Mouse (Mus musculus): ENCODE measurements at regions not wholly inside any gene's neighbourhood (a gene's known extent, or its start where the extent isn't known, plus 50 kb on each side); places are given as distances from the start of the nearest gene placed in this dataset.
A peak's percentile ranks its signal among the peaks of the same experiment; 100 is the strongest.

GRCm38 (mm10) chr4:9104657-9105056, 865.8 kb upstream of the Car8 start:
- ATAC-seq: 0 out of 2 replicates have a peak, but pooled peaks have one; percentile 40
- Histone ChIP-seq H3K36me3 (no peaks in the 10 kb centered on the region), H3K27ac (no peak overlapping the region), H3K4me2 (replicated peaks) (no peak overlapping the region), H3K9ac (replicated peaks) (no peak overlapping the region), H3K27me3 (no peaks in the 10 kb centered on the region), H3K4me3 (replicated peaks) (no peak overlapping the region), H3K4me1 (replicated peaks) (no peaks in the 10 kb centered on the region), H3K9me3 (no peaks in the 10 kb centered on the region)
- WGBS: 34% methylated on average over 6 of the region's 6 CpGs

- Histone ChIP-seq H3K27ac (no peak overlapping the region), H3K4me1 (replicated peaks) (no peaks in the 10 kb centered on the region), H3K36me3 (no peaks in the 10 kb centered on the region), H3K27me3 (no peaks in the 10 kb centered on the region), H3K4me2 (replicated peaks) (no peak overlapping the region), H3K9me3 (no peaks in the 10 kb centered on the region), H3K9ac (replicated peaks) (no peak overlapping the region), H3K4me3 (replicated peaks) (no peak overlapping the region)
- no peak for ATAC-seq
- WGBS: 73% methylated on average over 8 of the region's 8 CpGs
These were observed 865.1 kb upstream of the Car8 start for GRCm38 (mm10) chr4:9103958-9104357.

GRCm38 (mm10) chr4:9096809-9097700, 858.2 kb upstream of the Car8 start:
- Histone ChIP-seq H3K4me3 (replicated peaks) (no peak overlapping the region), H3K4me1 (replicated peaks) (peaks cover 32% of the 10 kb centered on the region), H3K9me3 (no peaks in the 10 kb centered on the region), H3K4me2 (replicated peaks) (peak overlapping the region; percentile 33), H3K36me3 (no peaks in the 10 kb centered on the region), H3K9ac (replicated peaks) (no peak overlapping the region), H3K27me3 (no peaks in the 10 kb centered on the region), H3K27ac (no peak overlapping the region)
- WGBS: 24% methylated on average over 24 of the region's 24 CpGs
- ATAC-seq: peak; percentile 72

- H3K4me3 ChIP-seq (replicated peaks): no peak overlapping the region
- ATAC-seq: 0 out of 2 replicates have a peak, but pooled peaks have one; percentile 31
- WGBS: 84% methylated on average over 2 of the region's 2 CpGs
- no peak overlapping the region for H3K27ac ChIP-seq
- H3K4me2 ChIP-seq (replicated peaks): no peak overlapping the region
- no peaks in the 10 kb centered on the region for H3K27me3 ChIP-seq
- H3K9me3 ChIP-seq: no peaks in the 10 kb centered on the region
- H3K4me1 ChIP-seq (replicated peaks): peaks cover 32% of the 10 kb centered on the region
- H3K9ac ChIP-seq (replicated peaks): no peak overlapping the region
- H3K36me3 ChIP-seq: no peaks in the 10 kb centered on the region
These were observed 857.4 kb upstream of the Car8 start for GRCm38 (mm10) chr4:9096274-9096673.

GRCm38 (mm10) chr4:9095646-9096045, 856.8 kb upstream of the Car8 start:
- Histone ChIP-seq H3K4me3 (replicated peaks) (no peak overlapping the region), H3K9ac (replicated peaks) (no peak overlapping the region), H3K4me2 (replicated peaks) (no peak overlapping the region), H3K27ac (no peak overlapping the region), H3K9me3 (no peaks in the 10 kb centered on the region), H3K4me1 (replicated peaks) (peaks cover 32% of the 10 kb centered on the region), H3K36me3 (no peaks in the 10 kb centered on the region), H3K27me3 (no peaks in the 10 kb centered on the region)
- WGBS: 61% methylated on average over 7 of the region's 7 CpGs
- no peak for ATAC-seq

- 21% methylated on average over 10 of the region's 10 CpGs for WGBS
These were observed 855.7 kb upstream of the Car8 start for GRCm38 (mm10) chr4:9094522-9094921.

GRCm38 (mm10) chr4:9094076-9094475, 855.2 kb upstream of the Car8 start:
- 36% methylated on average over 6 of the region's 6 CpGs for WGBS
- Histone ChIP-seq H3K4me2 (replicated peaks) (no peak overlapping the region), H3K9ac (replicated peaks) (no peak overlapping the region), H3K4me1 (replicated peaks) (peaks cover 32% of the 10 kb centered on the region), H3K36me3 (no peaks in the 10 kb centered on the region), H3K9me3 (no peaks in the 10 kb centered on the region), H3K4me3 (replicated peaks) (no peak overlapping the region), H3K27ac (no peak overlapping the region; the same call in 1 of the 2 replicates), H3K27me3 (no peaks in the 10 kb centered on the region)
- ATAC-seq: no peak

More at GRCm38 (mm10) chr4:9094522-9094921, 855.7 kb upstream of the Car8 start:
- Histone ChIP-seq H3K4me1 (replicated peaks) (peaks cover 32% of the 10 kb centered on the region), H3K9me3 (no peaks in the 10 kb centered on the region), H3K27me3 (no peaks in the 10 kb centered on the region), H3K4me3 (replicated peaks) (no peak overlapping the region), H3K36me3 (no peaks in the 10 kb centered on the region), H3K4me2 (replicated peaks) (peak overlapping the region; percentile 17; the same call in 1 of the 2 replicates), H3K27ac (no peak overlapping the region; the same call in 1 of the 2 replicates), H3K9ac (replicated peaks) (no peak overlapping the region)
- peak; percentile 46 for ATAC-seq

- peaks cover 11% of the 10 kb centered on the region for H3K4me1 ChIP-seq (replicated peaks)
- no peaks in the 10 kb centered on the region for H3K27me3 ChIP-seq
- no peak overlapping the region for H3K27ac ChIP-seq
- 72% methylated on average over 13 of the region's 13 CpGs for WGBS
- no peak for ATAC-seq
- no peaks in the 10 kb centered on the region for H3K36me3 ChIP-seq
- H3K9ac ChIP-seq (replicated peaks): no peak overlapping the region
- no peak overlapping the region for H3K4me3 ChIP-seq (replicated peaks)
- H3K4me2 ChIP-seq (replicated peaks): no peak overlapping the region
- no peaks in the 10 kb centered on the region for H3K9me3 ChIP-seq
These were observed 844.7 kb upstream of the Car8 start for GRCm38 (mm10) chr4:9083526-9083925.

GRCm38 (mm10) chr4:9081701-9082562, 843.1 kb upstream of the Car8 start:
- ATAC-seq: peak; percentile 78
- H3K27ac ChIP-seq: peak overlapping the region; percentile 25; the same call in 1 of the 2 replicates
- 39% methylated on average over 14 of the region's 14 CpGs for WGBS

GRCm38 (mm10) chr4:9080821-9081493, 842.1 kb upstream of the Car8 start:
- no peaks in the 10 kb centered on the region for H3K9me3 ChIP-seq
- no peak for ATAC-seq
- H3K36me3 ChIP-seq: no peaks in the 10 kb centered on the region
- H3K4me2 ChIP-seq (replicated peaks): no peak overlapping the region
- WGBS: 80% methylated on average over 15 of the region's 15 CpGs
- H3K4me3 ChIP-seq (replicated peaks): no peak overlapping the region
- H3K27ac ChIP-seq: no peak overlapping the region
- H3K4me1 ChIP-seq (replicated peaks): peaks cover 11% of the 10 kb centered on the region
- no peak overlapping the region for H3K9ac ChIP-seq (replicated peaks)
- no peaks in the 10 kb centered on the region for H3K27me3 ChIP-seq

More at GRCm38 (mm10) chr4:9081701-9082562, 843.1 kb upstream of the Car8 start:
- Histone ChIP-seq H3K9ac (replicated peaks) (no peak overlapping the region), H3K4me2 (replicated peaks) (0 out of 2 replicates have a peak overlapping the region, but pooled peaks have one; percentile 5), H3K4me1 (replicated peaks) (peaks cover 11% of the 10 kb centered on the region), H3K9me3 (no peaks in the 10 kb centered on the region), H3K4me3 (replicated peaks) (no peak overlapping the region), H3K27me3 (no peaks in the 10 kb centered on the region), H3K36me3 (no peaks in the 10 kb centered on the region)

GRCm38 (mm10) chr4:9079828-9080245, 841.0 kb upstream of the Car8 start:
- Histone ChIP-seq H3K27ac (no peak overlapping the region), H3K4me1 (replicated peaks) (peaks cover 11% of the 10 kb centered on the region), H3K4me2 (replicated peaks) (no peak overlapping the region), H3K27me3 (no peaks in the 10 kb centered on the region), H3K9me3 (no peaks in the 10 kb centered on the region), H3K9ac (replicated peaks) (no peak overlapping the region), H3K4me3 (replicated peaks) (no peak overlapping the region), H3K36me3 (no peaks in the 10 kb centered on the region)
- WGBS: 42% methylated on average over 4 of the region's 4 CpGs
- ATAC-seq: peak; percentile 25; the same call in 1 of the 2 replicates
